Mouse (Mus musculus): ENCODE results near the gene Sipa1l1. TPM values are rescaled to one million over a fixed set of nuclear protein-coding genes. Genes with fewer than 3 reads are reported as not detected.
"Not testable (repeated sequence)": the region's sequence is repeated elsewhere in the genome, so short reads cannot be mapped to it uniquely, and the experiment has no call there.

Sipa1l1 gene
- polyA plus RNA-seq, 1 experiment from 2014 or later = 41.6 TPM

DNA sequence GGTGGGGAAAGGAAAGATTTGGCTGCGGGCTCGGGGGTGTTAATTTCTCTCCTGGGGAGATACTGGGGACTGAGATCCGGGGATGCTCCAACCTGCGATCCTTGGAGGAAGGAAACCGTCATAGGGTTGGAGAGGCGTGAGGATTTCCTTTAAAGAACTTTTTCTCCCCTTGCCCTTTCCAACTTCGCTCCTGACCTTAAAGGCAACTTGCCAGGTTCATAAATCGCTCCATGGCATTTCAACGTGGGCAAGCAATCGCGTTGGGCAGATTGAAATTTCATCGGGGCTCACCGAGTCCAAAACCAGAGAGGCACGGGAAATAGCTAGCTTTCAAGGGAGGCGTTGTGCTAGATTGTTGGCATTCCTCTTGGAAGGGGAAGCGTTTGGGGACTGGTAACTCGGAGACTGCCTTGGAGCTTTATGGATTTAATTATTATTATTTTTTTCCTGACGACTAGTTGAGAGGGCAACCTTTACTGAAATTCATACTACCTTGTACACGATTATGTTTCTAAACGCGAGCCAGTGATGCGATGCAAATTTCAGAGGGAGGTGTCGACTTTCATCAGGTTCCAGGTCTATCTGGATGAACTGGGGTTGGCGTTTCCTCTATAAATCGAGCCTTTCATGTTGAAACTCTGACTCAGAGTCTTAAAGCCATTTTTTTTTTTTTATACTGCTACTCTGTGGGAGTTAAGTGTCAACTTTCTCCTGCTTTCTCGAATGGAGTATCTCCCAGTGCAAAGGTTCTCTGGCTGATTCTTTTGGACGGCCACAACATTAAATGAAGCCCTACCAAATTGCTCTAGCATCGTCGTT, 1.6 kb downstream of the Sipa1l1 start:
- WGBS = under 1% methylated on average over 29 of the region's 29 CpGs

DNA sequence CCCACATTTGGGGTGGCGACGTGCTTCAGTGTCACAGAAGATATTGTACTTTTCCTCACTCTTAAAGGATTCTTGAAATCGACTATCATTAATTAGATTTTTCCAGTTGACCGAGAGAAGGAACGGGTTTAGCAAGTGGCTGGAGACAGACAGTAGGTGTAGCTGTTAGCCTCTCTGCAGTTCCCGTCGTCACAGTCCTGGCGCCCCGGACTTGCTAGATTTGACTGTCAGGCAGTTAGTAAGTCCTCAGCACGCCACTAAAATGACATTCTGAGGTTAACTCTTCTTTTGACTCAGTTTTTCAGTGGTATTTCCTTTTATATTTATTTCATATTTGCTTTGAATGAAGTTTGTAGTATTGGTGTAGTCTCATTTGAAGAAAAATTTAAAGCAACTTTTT, 2.5 kb downstream of the Sipa1l1 start:
- DNase-seq (ENCODE audit: low spot score) (peak; percentile 56), ATAC-seq (replicated peaks; ENCODE audit: low FRiP score, low TSS enrichment, low read depth) (no peak)
- peaks cover 25% of the 10 kb centered on the region for H3K4me1 ChIP-seq (replicated peaks; ENCODE audit: control insufficient read depth, insufficient read depth, low read length)
- 0 out of 2 replicates have a peak overlapping the region, but pooled peaks have one; percentile 20 for H3K9ac ChIP-seq (ENCODE audit: low read length)
- H3K27ac ChIP-seq (ENCODE audit: low read depth) = no peak overlapping the region
- H3K4me2 ChIP-seq (ENCODE audit: low read length) = peak overlapping the region; percentile 75
- peak overlapping the region; percentile 74 for H3K4me3 ChIP-seq (ENCODE audit: low read depth, low read length)
- H3K9me3 ChIP-seq (ENCODE audit: control insufficient read depth, low read length) = no peaks in the 10 kb centered on the region
- WGBS = 25% methylated on average over 10 of the region's 10 CpGs
- H3K36me3 ChIP-seq (ENCODE audit: control insufficient read depth, insufficient read depth, low read length) = no peaks in the 10 kb centered on the region
- no peaks in the 10 kb centered on the region for H3K27me3 ChIP-seq (replicated peaks; ENCODE audit: control insufficient read depth, insufficient read depth, low read length)

More for the DNA sequence above, 1.6 kb downstream of the Sipa1l1 start:
- H3K9ac ChIP-seq (ENCODE audit: low read length) = peak overlapping the region; percentile 94
- H3K27me3 ChIP-seq (replicated peaks; ENCODE audit: control insufficient read depth, insufficient read depth, low read length) = no peaks in the 10 kb centered on the region
- DNase-seq (ENCODE audit: low spot score) (peak; percentile 73), ATAC-seq (replicated peaks; ENCODE audit: low FRiP score, low TSS enrichment, low read depth) (no peak)
- peak overlapping the region; percentile 75 for H3K4me2 ChIP-seq (ENCODE audit: low read length)
- H3K4me3 ChIP-seq (ENCODE audit: low read depth, low read length) = peak overlapping the region; percentile 74
- peaks cover 29% of the 10 kb centered on the region for H3K4me1 ChIP-seq (replicated peaks; ENCODE audit: control insufficient read depth, insufficient read depth, low read length)
- H3K36me3 ChIP-seq (ENCODE audit: control insufficient read depth, insufficient read depth, low read length) = no peaks in the 10 kb centered on the region
- peak overlapping the region; percentile 98 for H3K27ac ChIP-seq (ENCODE audit: low read depth)
- H3K9me3 ChIP-seq (ENCODE audit: control insufficient read depth, low read length) = no peaks in the 10 kb centered on the region

DNA sequence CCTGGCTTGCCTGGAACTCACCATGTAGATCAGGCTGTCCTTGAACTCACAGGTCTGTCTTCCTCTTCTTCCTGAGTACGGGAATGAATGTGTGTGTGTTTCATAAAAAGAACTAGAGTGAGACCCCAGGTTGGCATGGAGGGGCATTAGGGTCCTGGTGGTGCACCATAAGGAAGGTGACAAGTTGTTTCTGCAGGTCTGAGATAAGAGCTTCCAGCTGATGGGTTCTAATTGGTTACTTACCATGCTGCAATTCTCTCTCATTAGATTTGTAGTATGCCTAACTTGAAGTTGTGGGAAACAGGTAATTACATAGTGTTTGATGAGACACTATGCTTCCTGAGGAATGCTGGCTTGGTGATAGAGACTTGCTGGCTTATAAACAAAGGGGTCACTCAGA, 4.5 kb downstream of the Sipa1l1 start:
- 88% methylated on average over 1 of the region's 1 CpGs for WGBS
- ATAC-seq (replicated peaks; ENCODE audit: low FRiP score, low TSS enrichment, low read depth) = no peak
- DNase-seq (ENCODE audit: low spot score) = no peak

DNA sequence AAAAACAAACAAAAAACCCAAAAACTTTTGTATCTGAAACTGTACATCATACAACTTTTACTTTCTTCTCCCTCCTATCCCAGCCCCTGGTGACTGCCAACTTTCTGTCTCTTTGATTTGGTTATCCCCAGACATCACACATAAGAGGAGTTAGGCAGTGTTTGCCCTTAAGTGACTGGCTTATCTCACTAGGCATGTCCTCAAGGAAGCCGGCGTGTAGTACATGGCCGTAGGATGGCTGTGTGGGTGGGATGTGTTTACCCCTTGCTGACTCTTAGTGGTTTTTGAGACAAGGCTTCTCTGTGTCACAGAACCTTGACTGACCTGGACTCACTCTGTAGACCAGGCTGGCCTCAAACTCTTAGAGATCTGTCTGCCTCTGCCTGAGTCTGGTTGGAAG, 6.6 kb downstream of the Sipa1l1 start:
- ATAC-seq (replicated peaks; ENCODE audit: low FRiP score, low TSS enrichment, low read depth) (no peak), DNase-seq (ENCODE audit: low spot score) (peak; percentile 27)
- H3K27me3 ChIP-seq (replicated peaks; ENCODE audit: control insufficient read depth, insufficient read depth, low read length) = no peaks in the 10 kb centered on the region
- no peak overlapping the region for H3K4me3 ChIP-seq (ENCODE audit: low read depth, low read length)
- no peak overlapping the region for H3K27ac ChIP-seq (ENCODE audit: low read depth)
- no peaks in the 10 kb centered on the region for H3K9me3 ChIP-seq (ENCODE audit: control insufficient read depth, low read length)
- H3K4me1 ChIP-seq (replicated peaks; ENCODE audit: control insufficient read depth, insufficient read depth, low read length) = peaks cover 22% of the 10 kb centered on the region
- 60% methylated on average over 3 of the region's 3 CpGs for WGBS
- no peak overlapping the region for H3K9ac ChIP-seq (ENCODE audit: low read length)
- H3K4me2 ChIP-seq (ENCODE audit: low read length) = no peak overlapping the region
- H3K36me3 ChIP-seq (ENCODE audit: control insufficient read depth, insufficient read depth, low read length) = 0 out of 2 replicates have a peak, but pooled peaks cover 3% of the 10 kb centered on the region

More for the DNA sequence above, 4.5 kb downstream of the Sipa1l1 start:
- Histone ChIP-seq H3K27ac (ENCODE audit: low read depth) (no peak overlapping the region), H3K4me3 (ENCODE audit: low read depth, low read length) (no peak overlapping the region), H3K9me3 (ENCODE audit: control insufficient read depth, low read length) (no peaks in the 10 kb centered on the region), H3K4me2 (ENCODE audit: low read length) (no peak overlapping the region), H3K27me3 (replicated peaks; ENCODE audit: control insufficient read depth, insufficient read depth, low read length) (no peaks in the 10 kb centered on the region), H3K9ac (ENCODE audit: low read length) (no peak overlapping the region), H3K36me3 (ENCODE audit: control insufficient read depth, insufficient read depth, low read length) (0 out of 2 replicates have a peak, but pooled peaks cover 3% of the 10 kb centered on the region), H3K4me1 (replicated peaks; ENCODE audit: control insufficient read depth, insufficient read depth, low read length) (peaks cover 23% of the 10 kb centered on the region)

DNA sequence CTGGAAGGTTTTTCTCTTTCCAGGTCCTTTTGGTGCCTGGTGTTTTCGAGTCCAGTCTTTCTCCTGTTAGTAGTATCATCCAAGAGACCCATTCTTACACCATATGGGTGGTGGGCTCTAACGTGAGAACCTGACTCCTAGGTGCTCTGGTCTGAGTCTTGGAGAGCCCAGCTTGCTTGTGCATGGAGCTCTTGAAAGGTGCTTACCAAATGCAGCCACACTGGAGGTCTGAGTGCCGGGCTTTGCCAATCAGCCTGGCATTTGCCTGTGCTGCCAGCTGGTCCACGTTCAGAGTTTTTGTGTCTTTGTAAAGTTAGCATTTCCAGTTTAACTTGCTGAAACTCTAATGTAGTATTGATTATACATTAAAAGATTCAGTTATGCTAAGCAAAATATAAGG, 9.5 kb downstream of the Sipa1l1 start:
- WGBS = 92% methylated on average over 4 of the region's 4 CpGs
- no peak overlapping the region for H3K4me2 ChIP-seq (ENCODE audit: low read length)
- DNase-seq (ENCODE audit: low spot score) (peak; percentile 28), ATAC-seq (replicated peaks; ENCODE audit: low FRiP score, low TSS enrichment, low read depth) (no peak)
- H3K4me3 ChIP-seq (ENCODE audit: low read depth, low read length) = no peak overlapping the region
- 0 out of 2 replicates have a peak, but pooled peaks cover 11% of the 10 kb centered on the region for H3K36me3 ChIP-seq (ENCODE audit: control insufficient read depth, insufficient read depth, low read length)
- no peak overlapping the region for H3K27ac ChIP-seq (ENCODE audit: low read depth)
- H3K9ac ChIP-seq (ENCODE audit: low read length) = no peak overlapping the region
- no peaks in the 10 kb centered on the region for H3K9me3 ChIP-seq (ENCODE audit: control insufficient read depth, low read length)
- H3K4me1 ChIP-seq (replicated peaks; ENCODE audit: control insufficient read depth, insufficient read depth, low read length) = peaks cover 7% of the 10 kb centered on the region; the same call in 1 of the 2 replicates
- H3K27me3 ChIP-seq (replicated peaks; ENCODE audit: control insufficient read depth, insufficient read depth, low read length) = no peaks in the 10 kb centered on the region

DNA sequence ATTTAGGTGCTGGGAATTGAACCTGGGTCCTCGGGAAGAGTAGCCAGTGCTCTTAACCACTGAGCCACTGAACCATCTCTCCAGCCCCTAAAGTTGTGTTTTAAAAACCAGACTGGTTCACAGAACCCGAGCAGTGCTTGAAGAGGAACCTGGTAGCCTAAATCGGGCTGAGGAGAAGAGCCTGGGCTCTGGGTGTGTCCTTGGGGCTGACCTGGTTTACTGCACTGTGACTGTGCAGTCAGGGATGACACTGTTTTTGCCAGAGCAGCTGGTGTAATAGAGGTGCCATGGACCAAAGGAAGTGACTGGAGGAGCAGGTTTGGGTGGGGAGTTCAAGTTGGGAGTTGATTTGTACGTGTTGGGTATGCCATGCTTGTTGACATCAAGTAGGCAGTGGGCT, 10.5 kb downstream of the Sipa1l1 start:
- ATAC-seq (replicated peaks; ENCODE audit: low FRiP score, low TSS enrichment, low read depth) = no peak
- Histone ChIP-seq H3K9me3 (ENCODE audit: control insufficient read depth, low read length) (no peaks in the 10 kb centered on the region), H3K4me3 (ENCODE audit: low read depth, low read length) (no peak overlapping the region), H3K27me3 (replicated peaks; ENCODE audit: control insufficient read depth, insufficient read depth, low read length) (no peaks in the 10 kb centered on the region), H3K36me3 (ENCODE audit: control insufficient read depth, insufficient read depth, low read length) (0 out of 2 replicates have a peak, but pooled peaks cover 11% of the 10 kb centered on the region), H3K9ac (ENCODE audit: low read length) (no peak overlapping the region), H3K4me2 (ENCODE audit: low read length) (no peak overlapping the region), H3K4me1 (replicated peaks; ENCODE audit: control insufficient read depth, insufficient read depth, low read length) (no peaks in the 10 kb centered on the region), H3K27ac (ENCODE audit: low read depth) (no peak overlapping the region)
- WGBS = 94% methylated on average over 4 of the region's 4 CpGs
- no peak for DNase-seq (ENCODE audit: low spot score)

DNA sequence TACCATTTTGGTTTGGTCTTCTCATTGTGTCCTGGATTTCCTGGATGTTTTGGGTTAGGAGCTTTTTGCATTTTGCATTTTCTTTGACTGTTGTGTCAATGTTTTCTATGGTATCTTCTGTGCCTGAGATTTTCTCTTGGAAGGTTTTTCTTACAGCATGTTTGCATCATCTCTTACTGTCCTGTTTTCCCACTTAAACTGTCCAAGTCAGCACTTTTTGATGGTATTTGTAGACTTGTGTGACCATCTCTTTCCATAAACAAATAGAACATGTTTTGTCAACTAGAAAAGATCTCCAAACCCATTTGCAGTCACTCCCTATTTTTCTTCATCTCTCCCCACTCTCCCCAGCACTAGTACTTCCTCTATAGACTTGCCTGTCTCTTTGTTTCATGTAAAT, 17.0 kb downstream of the Sipa1l1 start:
- H3K9ac ChIP-seq (ENCODE audit: low read length); H3K4me2 ChIP-seq (ENCODE audit: low read length); DNase-seq (ENCODE audit: low spot score); ATAC-seq (replicated peaks; ENCODE audit: low FRiP score, low TSS enrichment, low read depth); H3K27ac ChIP-seq (ENCODE audit: low read depth); H3K36me3 ChIP-seq (ENCODE audit: control insufficient read depth, insufficient read depth, low read length); H3K27me3 ChIP-seq (replicated peaks; ENCODE audit: control insufficient read depth, insufficient read depth, low read length); H3K9me3 ChIP-seq (ENCODE audit: control insufficient read depth, low read length); H3K4me3 ChIP-seq (ENCODE audit: low read depth, low read length): not testable (repeated sequence)
- H3K4me1 ChIP-seq (replicated peaks; ENCODE audit: control insufficient read depth, insufficient read depth, low read length) = peaks cover 33% of the 10 kb centered on the region

DNA sequence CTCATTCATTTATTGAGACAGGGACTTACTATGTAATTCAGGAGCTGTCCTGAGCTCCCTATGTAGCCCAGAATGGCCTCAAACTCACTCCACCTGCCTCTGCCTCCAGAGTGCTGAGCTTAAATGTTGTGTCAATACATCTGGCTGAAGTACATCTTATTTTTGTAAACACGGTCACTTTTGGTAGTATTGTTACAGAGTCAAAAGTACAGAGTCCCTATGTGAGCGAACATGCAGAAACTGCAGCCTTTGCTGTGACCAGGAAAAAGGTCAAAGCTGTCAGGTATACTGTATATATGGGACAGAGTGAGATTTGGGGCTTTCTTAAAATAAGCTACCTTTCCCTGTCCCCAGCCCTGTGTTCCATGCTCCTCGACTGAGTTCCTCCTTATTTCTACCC, 17.6 kb downstream of the Sipa1l1 start:
- peaks cover 34% of the 10 kb centered on the region for H3K4me1 ChIP-seq (replicated peaks; ENCODE audit: control insufficient read depth, insufficient read depth, low read length)
- 66% methylated on average over 3 of the region's 3 CpGs for whole genome bisulfite sequencing
- H3K4me2 ChIP-seq (ENCODE audit: low read length) = no peak overlapping the region
- H3K36me3 ChIP-seq (ENCODE audit: control insufficient read depth, insufficient read depth, low read length) = 0 out of 2 replicates have a peak, but pooled peaks cover 8% of the 10 kb centered on the region
- peak overlapping the region; percentile 71; the same call in 1 of the 2 replicates for H3K27ac ChIP-seq (ENCODE audit: low read depth)
- no peaks in the 10 kb centered on the region for H3K9me3 ChIP-seq (ENCODE audit: control insufficient read depth, low read length)
- H3K9ac ChIP-seq (ENCODE audit: low read length) = no peak overlapping the region
- DNase-seq (ENCODE audit: low spot score) (peak; percentile 38), ATAC-seq (replicated peaks; ENCODE audit: low FRiP score, low TSS enrichment, low read depth) (no peak)
- H3K4me3 ChIP-seq (ENCODE audit: low read depth, low read length) = no peak overlapping the region
- H3K27me3 ChIP-seq (replicated peaks; ENCODE audit: control insufficient read depth, insufficient read depth, low read length) = no peaks in the 10 kb centered on the region
